In genomic region chrX:169989691-169990631, GRCm38 (mm10) we compare ENCODE assay signal across 8 mouse cellular contexts. TPM values are rescaled to one million over a fixed set of nuclear protein-coding genes. Genes with fewer than 3 reads are reported as not detected.
DNase-seq lines count a peak whose midpoint lies in the region; ATAC-seq and TF ChIP-seq lines count a peak whose summit lies in the region.
"Not testable (repeated sequence)": the region's sequence is repeated elsewhere in the genome, so short reads cannot be mapped to it uniquely, and the experiment has no call there.

No protein-coding gene starts in this region.

- peak overlapping the region; percentile 34 for H3K27ac ChIP-seq in MEL (ENCODE audit: control insufficient read depth, low read depth, low read length)

- not testable (repeated sequence) for H3K36me3 ChIP-seq in MEL (ENCODE audit: control insufficient read depth in 1 of 2, insufficient read depth in 2 of 2, low read length in 2 of 2)

- peak; percentile 72 for DNase-seq in MEL (ENCODE audit: low read depth, low spot score)
- DNase-seq in cerebellum, adult 18-20 months: peak; percentile 62 to 92
- DNase-seq in frontal cortex, postnatal 10 days (ENCODE audit: low spot score in 2 of 2): peak; percentile 78 to 92
- DNase-seq in layer of hippocampus, postnatal 25 days (ENCODE audit: extremely low spot score in 1 of 2, low spot score in 1 of 2): peak; percentile 90 to 92
- peak; percentile 68 for DNase-seq in lung, postnatal 25 days (ENCODE audit: low spot score)
- peak; percentile 89 for DNase-seq in retina, postnatal 1 day
- peak; percentile 91 to 93 for DNase-seq in thymus, postnatal 36 days

- not testable (repeated sequence) for H3K79me2 ChIP-seq in MEL (ENCODE audit: control insufficient read depth, insufficient read depth, low read length, poor library complexity)

- peak overlapping the region; percentile 36 for H3K9ac ChIP-seq in MEL (ENCODE audit: control insufficient read depth, low read depth, low read length, poor library complexity, severe bottlenecking)

- not testable (repeated sequence) for H3K27me3 ChIP-seq in MEL (ENCODE audit: control insufficient read depth in 1 of 2, insufficient read depth in 2 of 2, low read length in 2 of 2)

- peak overlapping the region; percentile 5 to 34; a peak in 1 of 4 replicates for H3K4me3 ChIP-seq in MEL (ENCODE audit: control insufficient read depth in 1 of 2, insufficient read depth in 1 of 2, low read depth in 2 of 2, low read length in 2 of 2)

- not testable (repeated sequence) for H3K9me3 ChIP-seq in MEL (replicated peaks; ENCODE audit: insufficient read depth, low read length)

- TF ChIP-seq POLR2A in MEL (IDR thresholded peaks at IDR 0.05; ENCODE audit: control insufficient read depth in 1 of 2, insufficient read depth in 1 of 2, low read depth in 1 of 2, low read length in 2 of 2, poor library complexity in 1 of 2): not testable (repeated sequence)

- not testable (repeated sequence) for TF ChIP-seq EP300 in MEL (IDR thresholded peaks at IDR 0.05; ENCODE audit: low read depth in 1 of 2, low read length in 2 of 2)

- peak; percentile 3 for ATAC-seq in hematopoietic stem cell, adult 5-6 weeks (replicated peaks in 1 of 2; ENCODE audit: insufficient read depth in 1 of 2, low FRiP score in 2 of 2, low TSS enrichment in 1 of 2, low read depth in 1 of 2, poor library complexity in 2 of 2, severe bottlenecking in 2 of 2)

- TF ChIP-seq RAD21 in MEL (IDR thresholded peaks at IDR 0.05; ENCODE audit: low read depth, low read length): not testable (repeated sequence)

- H3K4me1 ChIP-seq in MEL (ENCODE audit: control insufficient read depth in 1 of 2, insufficient read depth in 2 of 2, low read length in 2 of 2): not testable (repeated sequence)

- peak in 2 of 3 experiments; percentile 70 to 75; a peak in 4 of 6 replicates for TF ChIP-seq CTCF in MEL (IDR thresholded peaks at IDR 0.05 in 2 of 3, conservative IDR thresholded peaks at IDR 0.05 in 1 of 3; ENCODE audit: control insufficient read depth in 1 of 3, insufficient read depth in 1 of 3, low read depth in 2 of 3, low read length in 3 of 3, poor library complexity in 1 of 3, severe bottlenecking in 1 of 3)

TF ChIP-seq in MEL, 35 proteins besides CTCF, POLR2A, EP300 and RAD21:
- TF ChIP-seq ZMIZ1 (IDR thresholded peaks at IDR 0.05; ENCODE audit: low read depth, low read length): 0 out of 2 replicates have a peak, but pooled peaks have one; percentile 46
- TF ChIP-seq MAX (IDR thresholded peaks at IDR 0.05; ENCODE audit: low read length): 0 out of 2 replicates have a peak, but pooled peaks have one; percentile 24
- peak; percentile 42; the same call in 1 of the 2 replicates for TF ChIP-seq ZNF384 (IDR thresholded peaks at IDR 0.05; ENCODE audit: low read depth, low read length)
- TF ChIP-seq POLR2AphosphoS2 (IDR thresholded peaks at IDR 0.05; ENCODE audit: low read length): 0 out of 2 replicates have a peak, but pooled peaks have one; percentile 43
- peak; percentile 20; the same call in 1 of the 2 replicates for TF ChIP-seq SMC3 (IDR thresholded peaks at IDR 0.05; ENCODE audit: low read depth, low read length)
- TF ChIP-seq ELF1 (IDR thresholded peaks at IDR 0.05; ENCODE audit: low read depth, low read length): 0 out of 2 replicates have a peak, but pooled peaks have one; percentile 17
- peak; percentile 61 for TF ChIP-seq MXI1 (IDR thresholded peaks at IDR 0.05; ENCODE audit: low read depth, low read length)
- TF ChIP-seq MAZ (IDR thresholded peaks at IDR 0.05; ENCODE audit: low read depth, low read length): 0 out of 2 replicates have a peak, but pooled peaks have one; percentile 34

RNA-seq across cellular contexts. Expression of gene Gm21887, which starts 19.5 kb away (rescaled TPM):
- total RNA-seq in MEL (2012; rRNA removed): 2.5 and 4.7 TPM in 2 replicates
- 10 to 100 TPM in 1 of 2 experiments, not detected in 1; 88.8 TPM for polyA plus RNA-seq in MEL (2012; ENCODE audit: insufficient read depth in 1 of 2, insufficient read length in 2 of 2, low read depth in 1 of 2, low replicate concordance in 2 of 2, missing spikeins in 1 of 2)
- 167 and 207 TPM in 2 replicates for total RNA-seq in hematopoietic stem cell, adult 5-6 weeks (2017)
- total RNA-seq in layer of hippocampus, postnatal 25 days (2021): 100 to 1,000 TPM in 1 of 2 experiments, 10 to 100 TPM in 1; 65.7 to 260 TPM

Comparison
In these comparisons a context has a peak if more than half of its experiments do, and no peak if none do; other contexts are left out.
1. Peak in every context shown above with its lines: DNase-seq, ATAC-seq, H3K4me3 ChIP-seq and H3K27ac ChIP-seq.
2. RNA of gene Gm21887, which starts 19.5 kb away (total RNA-seq): 65.7 to 260 TPM in layer of hippocampus, postnatal 25 days and 167 to 207 TPM in hematopoietic stem cell, adult 5-6 weeks; 2.5 to 4.7 TPM in MEL; every median in the first group is over 10 times any median in the second.